Mouse (Mus musculus) forebrain, embryonic 14.5 days (tissue): ENCODE measurements at regions not wholly inside any gene's neighbourhood (a gene's known extent, or its start where the extent isn't known, plus 50 kb on each side); places are given as distances from the start of the nearest gene placed in this dataset.
"Not testable (repeated sequence)": the region's sequence is repeated elsewhere in the genome, so short reads cannot be mapped to it uniquely, and the experiment has no call there.

Experiments used
- ATAC-seq: fragments of 200-750 bp; cut with Nextera tagmentation; 2 replicates; pipeline ENCODE4 v1.8.0; 2017; ENCODE audit warnings: mild to moderate bottlenecking, moderate library complexity
- DNase-seq: peaks from one replicate; pipeline ENCODE4 v3.0.0-alpha.2; 2015; ENCODE audit warnings: low spot score
- H3K27ac ChIP-seq: fragments of 300-500 bp; sonication (generic); 2 replicates; pipeline ENCODE4 v1.5.1; 2014; ENCODE audit warnings: low read depth, mild to moderate bottlenecking, control low read depth, low read length, moderate library complexity
- H3K27me3 ChIP-seq: fragments of 300-500 bp; sonication (generic); replicated peaks from 2 replicates; pipeline ENCODE4 v1.6.1; 2014; ENCODE audit warnings: low read length, control low read depth, mixed read lengths; ENCODE audit not compliant: control insufficient read depth, insufficient read depth
- H3K36me3 ChIP-seq: fragments of 300-500 bp; sonication (generic); 2 replicates; pipeline ENCODE4 v1.6.1; 2014; ENCODE audit warnings: low read length, control low read depth; ENCODE audit not compliant: control insufficient read depth, insufficient read depth
- H3K4me1 ChIP-seq: fragments of 300-500 bp; sonication (generic); 2 replicates; pipeline ENCODE4 v1.6.1; 2014; ENCODE audit warnings: antibody characterized with exemption, low read length, control low read depth; ENCODE audit not compliant: control insufficient read depth, insufficient read depth
- H3K4me2 ChIP-seq: fragments of 300-500 bp; sonication (generic); 2 replicates; pipeline ENCODE4 v1.6.1; 2014; ENCODE audit warnings: mild to moderate bottlenecking, control low read depth, low read length
- H3K4me3 ChIP-seq: fragments of 300-500 bp; sonication (generic); 2 replicates; pipeline ENCODE4 v1.5.1; 2014; ENCODE audit warnings: low read depth, low read length, control low read depth
- H3K9ac ChIP-seq: fragments of 300-500 bp; sonication (generic); 2 replicates; pipeline ENCODE4 v1.6.1; 2014; ENCODE audit warnings: mild to moderate bottlenecking, low read length, control low read depth, moderate library complexity
- H3K9me3 ChIP-seq: fragments of 300-500 bp; sonication (generic); replicated peaks from 2 replicates; pipeline ENCODE4 v1.6.1; 2016; ENCODE audit warnings: low read length, control low read depth, mixed read lengths; ENCODE audit not compliant: control insufficient read depth
- whole genome bisulfite sequencing: fragments of 180-500 bp; shearing (Covaris S2); extraction: QIAGEN DNeasy Blood & Tissue Kit; methylation state at CpG from one replicate; pipeline ENCODE4 v1.1.7; 2014; 5-methylcytosine and 5-hydroxymethylcytosine counted together

DNA sequence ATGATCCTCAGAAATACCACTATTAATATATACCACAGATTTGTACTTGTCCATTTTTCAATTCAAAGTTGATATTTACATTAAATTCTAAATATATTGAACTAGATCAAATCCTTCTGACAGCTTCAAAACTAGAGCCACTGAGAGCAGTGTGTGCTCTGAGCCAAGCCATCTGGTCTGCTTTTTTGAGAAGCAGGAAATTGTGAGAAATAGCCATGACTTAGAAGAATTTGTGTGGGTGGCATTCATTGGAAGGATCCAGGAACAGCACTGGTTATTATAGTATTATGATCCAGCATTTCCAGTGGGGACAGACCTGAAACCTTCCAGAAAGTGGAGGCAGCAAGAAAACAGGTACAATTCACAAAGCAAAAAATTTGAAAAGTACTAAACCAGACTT is 398.7 kb upstream of the Zfp960 start:
- no peaks in the 10 kb centered on the region for H3K27me3 ChIP-seq
- DNase-seq = no peak
- no peak overlapping the region for H3K9ac ChIP-seq
- H3K27ac ChIP-seq = no peak overlapping the region
- no peak for ATAC-seq
- H3K4me2 ChIP-seq = no peak overlapping the region
- H3K9me3 ChIP-seq = no peaks in the 10 kb centered on the region
- H3K4me3 ChIP-seq = no peak overlapping the region
- H3K4me1 ChIP-seq = no peaks in the 10 kb centered on the region
- no peaks in the 10 kb centered on the region for H3K36me3 ChIP-seq

DNA sequence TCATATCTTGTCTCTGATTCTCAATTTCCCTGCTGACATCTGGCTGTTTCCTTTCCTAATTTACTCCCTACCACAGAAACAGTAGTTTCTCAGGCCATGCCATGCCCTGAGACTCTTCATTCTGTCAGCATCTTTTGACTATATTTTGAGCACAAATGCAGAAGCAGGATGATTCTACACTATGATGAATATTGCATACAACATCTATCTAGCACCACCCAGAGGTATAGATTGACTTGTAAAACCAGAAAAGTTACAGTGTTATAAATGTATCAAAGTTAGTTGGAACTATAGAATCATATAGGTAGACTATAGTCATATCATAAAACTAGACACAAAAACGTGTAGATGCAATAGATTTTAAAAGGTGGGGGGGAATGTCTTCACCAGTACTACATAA is 396.3 kb upstream of the Zfp960 start:
- Histone ChIP-seq H3K4me1 (no peaks in the 10 kb centered on the region), H3K9ac (no peak overlapping the region), H3K9me3 (no peaks in the 10 kb centered on the region), H3K4me2 (no peak overlapping the region), H3K27ac (no peak overlapping the region), H3K27me3 (no peaks in the 10 kb centered on the region), H3K4me3 (no peak overlapping the region), H3K36me3 (no peaks in the 10 kb centered on the region)
- ATAC-seq (no peak), DNase-seq (peak; percentile 38)
- WGBS = 78% methylated on average over 1 of the region's 1 CpGs

DNA sequence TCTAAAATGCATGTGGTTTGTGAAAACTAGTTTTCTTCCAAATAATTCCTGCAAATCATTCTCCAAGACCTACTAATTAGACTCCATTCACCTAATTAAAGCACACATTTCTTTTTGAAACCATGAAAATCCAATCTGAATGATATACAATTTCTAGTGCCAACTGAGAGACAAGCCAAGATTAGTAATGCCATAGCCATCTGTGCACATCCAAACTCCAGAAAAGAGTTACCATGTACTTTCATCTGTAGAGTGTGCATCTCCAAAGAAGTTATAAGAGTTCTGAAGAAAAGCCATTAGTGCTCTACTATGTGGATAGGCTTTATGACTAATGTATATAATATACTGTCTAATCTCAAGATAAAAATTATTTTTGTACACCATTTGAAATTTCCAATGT is 359.7 kb upstream of the Zfp960 start:
- Histone ChIP-seq H3K4me3 (no peak overlapping the region), H3K9ac (no peak overlapping the region), H3K9me3 (no peaks in the 10 kb centered on the region), H3K4me1 (no peaks in the 10 kb centered on the region), H3K27me3 (no peaks in the 10 kb centered on the region), H3K27ac (no peak overlapping the region), H3K4me2 (no peak overlapping the region), H3K36me3 (no peaks in the 10 kb centered on the region)
- DNase-seq (peak; percentile 28), ATAC-seq (no peak)

DNA sequence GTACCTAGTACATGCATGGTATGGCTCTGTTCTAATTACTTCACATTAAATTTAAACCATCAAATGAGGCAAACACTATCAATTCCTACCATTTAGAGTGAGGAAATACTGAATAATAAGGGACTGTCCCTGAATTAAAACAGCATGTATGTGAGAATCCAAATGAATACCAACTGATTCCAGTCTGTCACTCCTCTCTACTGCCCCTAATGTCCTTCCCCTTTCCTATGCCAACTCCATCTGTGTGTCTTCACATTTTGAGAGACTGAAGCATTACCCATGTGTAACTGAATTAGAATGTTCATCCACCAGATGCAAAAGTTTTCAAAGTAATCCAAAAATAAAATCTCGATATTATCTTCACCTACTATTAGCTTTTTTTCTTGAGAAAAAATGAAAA is 358.0 kb upstream of the Zfp960 start:
- H3K4me3 ChIP-seq = no peak overlapping the region
- no peaks in the 10 kb centered on the region for H3K4me1 ChIP-seq
- H3K27me3 ChIP-seq = no peaks in the 10 kb centered on the region
- no peak overlapping the region for H3K4me2 ChIP-seq
- no peaks in the 10 kb centered on the region for H3K36me3 ChIP-seq
- DNase-seq (no peak), ATAC-seq (no peak)
- no peaks in the 10 kb centered on the region for H3K9me3 ChIP-seq
- no peak overlapping the region for H3K9ac ChIP-seq
- H3K27ac ChIP-seq = no peak overlapping the region
- 86% methylated on average over 1 of the region's 1 CpGs for WGBS

DNA sequence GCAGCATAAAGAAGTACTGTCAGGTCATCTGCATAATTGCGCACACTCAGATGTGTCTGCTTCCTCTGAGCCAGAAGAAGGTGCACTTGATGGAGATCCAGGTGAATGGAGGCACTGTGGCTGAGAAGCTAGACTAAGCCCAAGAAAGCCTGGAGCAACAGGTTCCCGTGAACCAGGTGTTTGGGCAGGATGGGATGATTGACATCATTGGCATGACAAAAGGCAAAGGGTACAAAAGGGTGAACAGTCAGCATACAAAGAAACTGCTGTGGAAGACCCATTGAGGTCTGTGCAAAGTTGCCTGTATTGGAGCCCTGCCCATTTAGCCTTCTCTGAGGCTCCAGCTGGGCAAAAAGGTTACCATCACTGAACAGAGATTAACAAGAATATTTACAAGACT is 337.0 kb upstream of the Zfp960 start:
- H3K9ac ChIP-seq = no peak overlapping the region

DNA sequence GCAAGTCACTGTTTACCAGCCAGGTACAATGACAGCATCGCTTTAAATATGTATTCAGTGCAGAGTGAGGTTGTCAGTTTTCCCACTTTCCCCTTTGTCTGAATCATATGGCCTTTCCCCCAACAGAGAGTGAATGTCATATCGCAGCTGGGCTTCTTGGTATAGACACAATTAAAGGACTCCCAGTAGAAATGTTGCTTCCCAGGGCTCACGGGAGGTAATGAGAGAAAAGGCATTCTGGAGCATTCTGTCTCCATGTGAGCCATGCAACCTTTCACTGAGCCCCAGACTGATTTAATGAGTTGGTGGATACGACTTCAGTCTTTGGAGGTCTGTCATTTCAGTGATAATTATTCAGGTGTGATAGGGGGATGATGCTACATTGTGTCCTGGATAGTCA is 310.8 kb upstream of the Zfp960 start:
- H3K9me3 ChIP-seq = no peaks in the 10 kb centered on the region
- H3K27ac ChIP-seq = no peak overlapping the region
- no peaks in the 10 kb centered on the region for H3K27me3 ChIP-seq
- WGBS = 66% methylated on average over 4 of the region's 4 CpGs
- H3K9ac ChIP-seq = no peak overlapping the region
- no peaks in the 10 kb centered on the region for H3K4me1 ChIP-seq
- ATAC-seq = no peak
- no peak overlapping the region for H3K4me3 ChIP-seq
- no peaks in the 10 kb centered on the region for H3K36me3 ChIP-seq
- H3K4me2 ChIP-seq = no peak overlapping the region
- DNase-seq = peak; percentile 13

More for the DNA sequence above, 337.0 kb upstream of the Zfp960 start:
- DNase-seq = no peak
- Histone ChIP-seq H3K27me3 (no peaks in the 10 kb centered on the region), H3K9me3 (no peaks in the 10 kb centered on the region), H3K4me1 (no peaks in the 10 kb centered on the region), H3K27ac (no peak overlapping the region), H3K36me3 (no peaks in the 10 kb centered on the region), H3K4me2 (no peak overlapping the region), H3K4me3 (no peak overlapping the region)
- 88% methylated on average over 2 of the region's 2 CpGs for WGBS
- no peak for ATAC-seq

DNA sequence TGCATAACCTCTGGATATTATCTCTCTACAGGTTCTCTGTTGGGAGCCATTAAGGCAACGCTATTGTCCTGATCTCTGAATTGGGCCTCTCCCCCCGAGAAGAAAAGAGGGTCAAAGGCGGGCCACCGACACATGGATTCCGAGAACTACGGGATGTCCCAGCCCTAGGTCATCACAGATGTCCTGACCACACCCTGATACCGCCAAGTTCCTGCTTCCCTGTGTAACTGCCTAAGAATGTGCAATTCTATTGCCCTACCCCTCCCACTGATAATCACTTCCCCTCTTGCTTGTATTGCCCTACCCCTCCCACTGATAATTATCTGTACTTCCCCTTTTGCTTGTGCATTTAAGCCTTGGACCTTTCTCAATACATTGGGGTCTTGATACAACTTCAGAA is 293.3 kb upstream of the Zfp960 start:
- ATAC-seq, H3K27ac ChIP-seq, H3K9ac ChIP-seq, H3K36me3 ChIP-seq, H3K4me2 ChIP-seq, H3K9me3 ChIP-seq, H3K27me3 ChIP-seq, H3K4me1 ChIP-seq, H3K4me3 ChIP-seq, DNase-seq: not testable (repeated sequence)
- WGBS = 94% methylated on average over 7 of the region's 7 CpGs

DNA sequence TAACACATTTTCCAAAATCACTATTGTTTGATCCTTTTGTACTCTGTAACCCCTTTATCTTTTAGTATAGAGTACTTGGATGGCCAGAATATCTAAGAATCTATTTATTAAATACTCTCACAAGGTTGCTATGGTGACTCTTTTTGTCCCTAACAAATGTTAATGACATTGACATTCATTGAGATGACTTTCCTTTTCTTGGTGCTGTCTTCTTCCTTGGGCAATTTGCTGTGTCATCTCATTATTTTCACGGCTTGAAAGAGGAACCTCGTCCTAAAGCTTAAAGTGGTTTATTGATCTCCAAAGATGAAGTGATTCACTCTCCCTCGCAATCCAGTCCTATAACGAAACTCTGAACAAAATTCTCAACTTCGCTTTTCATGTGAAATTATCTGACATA is 265.6 kb upstream of the Zfp960 start:
- Histone ChIP-seq H3K27ac (no peak overlapping the region), H3K4me2 (no peak overlapping the region), H3K27me3 (no peaks in the 10 kb centered on the region), H3K4me3 (no peak overlapping the region), H3K36me3 (no peaks in the 10 kb centered on the region), H3K9me3 (no peaks in the 10 kb centered on the region), H3K4me1 (no peaks in the 10 kb centered on the region), H3K9ac (no peak overlapping the region)
- DNase-seq (no peak), ATAC-seq (no peak)
- WGBS = 74% methylated on average over 5 of the region's 5 CpGs

DNA sequence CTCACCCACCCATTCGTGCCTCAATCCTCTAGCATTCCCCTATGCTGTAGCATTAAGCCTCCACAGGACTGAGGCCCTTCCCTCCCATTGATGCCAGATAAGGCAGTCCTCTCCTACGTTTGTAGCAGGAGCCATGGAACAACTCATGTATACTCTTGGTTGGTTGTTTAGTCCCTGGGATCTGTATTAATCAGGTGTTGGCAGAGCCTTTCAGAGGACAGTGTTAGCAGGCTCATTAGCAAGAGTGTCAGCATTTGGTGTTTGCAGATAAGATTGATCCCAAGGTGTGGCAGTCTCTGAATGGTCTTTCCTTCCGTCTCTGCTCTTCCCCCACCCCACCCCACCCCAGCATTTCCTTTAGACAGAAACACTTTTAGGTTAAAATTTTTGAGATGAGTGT is 258.9 kb upstream of the Zfp960 start:
- ATAC-seq (no peak), DNase-seq (no peak)
- Histone ChIP-seq H3K27me3 (no peaks in the 10 kb centered on the region), H3K9ac (no peak overlapping the region), H3K36me3 (no peaks in the 10 kb centered on the region), H3K4me1 (no peaks in the 10 kb centered on the region), H3K27ac (no peak overlapping the region), H3K4me2 (no peak overlapping the region), H3K4me3 (no peak overlapping the region), H3K9me3 (no peaks in the 10 kb centered on the region)
- 49% methylated on average over 3 of the region's 3 CpGs for WGBS

DNA sequence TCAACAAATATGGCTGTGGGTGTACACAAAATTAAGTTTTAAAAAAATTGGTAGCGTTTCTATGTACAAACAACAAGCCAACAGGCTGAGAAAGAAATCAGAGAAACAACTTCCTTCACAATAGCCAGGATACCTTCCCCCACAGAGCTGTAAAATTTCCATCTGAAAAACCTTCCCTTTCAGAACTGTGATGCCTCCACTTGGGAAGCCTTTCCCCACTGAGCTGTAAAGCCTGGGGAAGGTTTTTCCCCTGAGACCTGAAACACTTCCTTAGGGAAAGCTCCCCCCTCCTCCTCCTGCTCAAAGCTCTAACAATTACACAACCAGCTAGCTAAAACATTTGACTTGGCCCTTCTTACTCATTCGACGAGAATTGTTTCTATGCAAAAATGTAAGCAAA is 245.5 kb upstream of the Zfp960 start:
- H3K9me3 ChIP-seq = no peaks in the 10 kb centered on the region
- H3K4me3 ChIP-seq = no peak overlapping the region
- H3K27me3 ChIP-seq = no peaks in the 10 kb centered on the region
- ATAC-seq (no peak), DNase-seq (peak; percentile 5)
- H3K4me2 ChIP-seq = no peak overlapping the region
- H3K27ac ChIP-seq = no peak overlapping the region
- no peaks in the 10 kb centered on the region for H3K36me3 ChIP-seq
- H3K9ac ChIP-seq = no peak overlapping the region
- no peaks in the 10 kb centered on the region for H3K4me1 ChIP-seq
- 24% methylated on average over 3 of the region's 3 CpGs for WGBS
